In genomic region chr1:128607423-128607822, GRCm38 (mm10) we compare ENCODE assay signal across 24 mouse cellular contexts.
"Had no signal": no experiment of that assay in that cellular context is flagged by ENCODE, and none has a peak within 500 bp of the region (broad histone marks: within the 10 kb centered on the region; RNA-seq: fewer than 3 reads in every experiment).

No protein-coding gene starts in this region.

- H3K36me3 ChIP-seq: heart, embryonic 10.5 days; heart, embryonic 12.5 days; hindbrain, embryonic 13.5 days; hindbrain, embryonic 15.5 days; intestine, embryonic 15.5 days; kidney, embryonic 15.5 days; limb, embryonic 13.5 days; limb, embryonic 15.5 days; liver, embryonic 13.5 days had no signal

- H3K4me1 ChIP-seq: hindbrain, embryonic 13.5 days; hindbrain, embryonic 15.5 days; intestine, embryonic 15.5 days; limb, embryonic 15.5 days; liver, embryonic 13.5 days had no signal

- H3K4me3 ChIP-seq: gastrocnemius, adult 2 months; heart, embryonic 10.5 days; heart, embryonic 12.5 days; hindbrain, embryonic 13.5 days; hindbrain, embryonic 15.5 days; intestine, embryonic 15.5 days; kidney, embryonic 15.5 days; limb, embryonic 13.5 days; limb, embryonic 15.5 days; liver, embryonic 13.5 days had no signal

- DNase-seq: gastrocnemius, adult 2 months; gastrocnemius, postnatal 10 days; gastrocnemius, postnatal 25 days; heart, postnatal 14 days; heart, postnatal 36 days; kidney, adult 18-20 months; kidney, adult 8-10 months; kidney, postnatal 14 days; kidney, postnatal 36 days; layer of hippocampus, postnatal 36 days; left cerebral cortex, postnatal 4 days; liver, embryonic 13.5 days had no signal

- H3K27me3 ChIP-seq: hindbrain, embryonic 13.5 days; hindbrain, embryonic 15.5 days; intestine, embryonic 15.5 days; limb, embryonic 13.5 days; limb, embryonic 15.5 days; liver, embryonic 13.5 days had no signal

- ATAC-seq: hindbrain, postnatal 0 days; inflammation-experienced regulatory T-cells, adult 6 months; intestine, embryonic 15.5 days; intestine, postnatal 0 days had no signal

- H3K4me2 ChIP-seq: heart, embryonic 12.5 days; hindbrain, embryonic 13.5 days; hindbrain, embryonic 15.5 days; intestine, embryonic 15.5 days; kidney, embryonic 15.5 days; limb, embryonic 13.5 days; limb, embryonic 15.5 days; liver, embryonic 13.5 days had no signal

- H3K9ac ChIP-seq: heart, embryonic 12.5 days; hindbrain, embryonic 13.5 days; hindbrain, embryonic 15.5 days; intestine, embryonic 15.5 days; kidney, embryonic 15.5 days; limb, embryonic 13.5 days; limb, embryonic 15.5 days; liver, embryonic 13.5 days had no signal

- H3K27ac ChIP-seq: gastrocnemius, adult 2 months; heart, embryonic 10.5 days; hindbrain, embryonic 13.5 days; hindbrain, embryonic 15.5 days; hindbrain, postnatal 0 days; intestine, embryonic 15.5 days; kidney, embryonic 15.5 days; kidney, postnatal 0 days; limb, embryonic 13.5 days; limb, embryonic 15.5 days; liver, embryonic 13.5 days had no signal

- H3K9me3 ChIP-seq: heart, embryonic 10.5 days; heart, embryonic 12.5 days; hindbrain, embryonic 13.5 days; hindbrain, embryonic 15.5 days; intestine, embryonic 15.5 days; kidney, embryonic 15.5 days; limb, embryonic 13.5 days; limb, embryonic 15.5 days; liver, embryonic 13.5 days had no signal
